Mouse (Mus musculus) MN1 (cell line): ENCODE data around the gene Ggnbp2.
A peak's percentile ranks its signal among the peaks of the same experiment; 100 is the strongest.
"Not testable (repeated sequence)": the region's sequence is repeated elsewhere in the genome, so short reads cannot be mapped to it uniquely, and the experiment has no call there.

Experiments used
- DNase-seq: peaks from one replicate; pipeline ENCODE4 v3.0.0-alpha.2; 2016; ENCODE audit warnings: low spot score

The Ggnbp2 gene

DNA sequence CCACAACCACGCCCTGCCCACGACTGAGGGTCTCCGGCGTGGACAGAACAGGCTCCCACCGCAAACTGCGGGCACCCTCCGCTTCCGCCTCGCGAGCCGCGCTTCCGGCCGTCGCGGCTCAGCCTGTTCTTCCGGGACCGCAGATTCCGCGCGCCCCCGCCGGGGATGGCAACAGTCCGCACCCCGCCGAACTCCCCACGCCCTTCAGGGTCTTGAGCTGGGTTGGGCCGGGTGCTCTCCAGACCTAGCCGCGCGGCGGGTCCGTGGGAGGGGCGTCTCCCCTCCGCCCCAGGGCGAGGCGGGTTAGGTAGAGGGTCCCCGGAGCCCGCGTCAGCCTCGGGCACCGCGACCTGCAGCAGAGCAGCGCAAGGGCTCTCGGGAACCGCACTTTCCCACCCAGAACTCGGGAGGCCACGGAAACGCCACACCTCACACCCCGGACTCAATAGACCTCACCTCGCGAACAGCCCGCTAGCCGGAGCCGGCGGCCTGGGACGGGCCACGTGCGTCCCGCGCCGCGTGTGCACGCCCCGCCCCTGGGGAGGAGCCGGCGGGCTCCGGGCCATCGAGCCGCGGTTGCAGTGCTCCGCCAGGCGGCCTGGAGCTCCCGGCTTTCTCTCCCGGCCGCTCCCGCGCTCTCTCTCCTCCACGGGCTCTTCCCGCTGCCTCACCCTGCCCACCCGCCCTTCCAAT is 9.3 kb upstream of the Ggnbp2 start, which contains the start of the genes Myo19 and Pigw:
Gene Myo19, plus strand, starts transcription at position 377 of the 693 bp plus-strand sequence.
Gene Pigw, minus strand, starts transcription at position 514 of the 693 bp plus-strand sequence.
- DNase-seq, result peak; percentile 90

DNA sequence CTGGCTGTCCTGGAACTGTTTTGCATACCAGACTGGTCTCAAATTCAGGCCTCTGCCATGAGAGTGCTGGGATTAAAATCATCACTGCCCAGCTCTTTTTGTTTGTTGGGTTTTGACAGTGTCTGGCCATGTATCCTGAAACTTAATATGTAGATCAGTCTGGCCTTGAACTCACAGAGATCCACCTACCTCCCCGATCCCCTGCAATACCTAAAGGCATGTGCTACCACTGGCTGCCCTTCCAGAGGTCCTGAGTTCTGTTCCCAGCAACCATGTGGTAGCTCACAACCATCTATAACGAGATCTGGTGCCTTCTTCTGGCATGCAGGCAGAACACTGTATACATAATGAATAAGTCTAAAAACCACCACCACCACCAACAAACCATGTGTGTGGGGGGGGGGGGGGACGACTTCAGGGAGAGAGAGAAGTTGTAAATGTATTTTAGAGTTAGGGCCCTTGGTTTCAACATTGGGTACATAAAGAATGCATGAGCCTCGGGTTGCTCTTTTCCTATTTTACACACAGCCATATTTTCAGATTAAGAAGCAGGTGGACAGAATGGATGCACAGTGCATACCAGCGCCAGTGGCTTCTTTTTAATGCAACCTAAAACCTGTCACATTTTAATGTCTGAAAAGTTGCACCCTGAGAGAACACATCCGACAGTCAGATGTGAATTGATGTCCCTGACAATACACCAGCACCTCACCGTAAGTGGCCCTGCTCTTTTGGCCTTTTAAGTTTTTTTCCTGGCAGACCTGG is 8.6 kb upstream of the Ggnbp2 start:
- DNase-seq, result peak; percentile 12

DNA sequence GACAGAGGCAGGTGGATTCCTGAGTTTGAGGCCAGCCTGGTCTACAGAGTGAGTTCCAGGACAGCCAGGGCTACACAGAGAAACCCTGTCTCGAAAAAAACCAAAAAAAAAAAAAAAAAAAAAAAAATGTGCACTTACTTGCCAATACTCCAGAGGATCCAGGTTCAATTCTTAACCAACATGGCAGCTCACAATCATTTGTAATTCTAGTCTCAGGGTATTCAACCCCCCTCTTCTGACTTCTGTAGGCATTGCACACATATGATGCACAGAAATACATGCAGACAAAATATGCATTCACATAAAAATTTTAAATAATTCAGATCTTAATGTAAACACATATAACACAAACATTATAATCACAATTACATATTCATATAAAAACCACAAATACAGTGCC is 5.4 kb upstream of the Ggnbp2 start:
- DNase-seq, result not testable (repeated sequence)

DNA sequence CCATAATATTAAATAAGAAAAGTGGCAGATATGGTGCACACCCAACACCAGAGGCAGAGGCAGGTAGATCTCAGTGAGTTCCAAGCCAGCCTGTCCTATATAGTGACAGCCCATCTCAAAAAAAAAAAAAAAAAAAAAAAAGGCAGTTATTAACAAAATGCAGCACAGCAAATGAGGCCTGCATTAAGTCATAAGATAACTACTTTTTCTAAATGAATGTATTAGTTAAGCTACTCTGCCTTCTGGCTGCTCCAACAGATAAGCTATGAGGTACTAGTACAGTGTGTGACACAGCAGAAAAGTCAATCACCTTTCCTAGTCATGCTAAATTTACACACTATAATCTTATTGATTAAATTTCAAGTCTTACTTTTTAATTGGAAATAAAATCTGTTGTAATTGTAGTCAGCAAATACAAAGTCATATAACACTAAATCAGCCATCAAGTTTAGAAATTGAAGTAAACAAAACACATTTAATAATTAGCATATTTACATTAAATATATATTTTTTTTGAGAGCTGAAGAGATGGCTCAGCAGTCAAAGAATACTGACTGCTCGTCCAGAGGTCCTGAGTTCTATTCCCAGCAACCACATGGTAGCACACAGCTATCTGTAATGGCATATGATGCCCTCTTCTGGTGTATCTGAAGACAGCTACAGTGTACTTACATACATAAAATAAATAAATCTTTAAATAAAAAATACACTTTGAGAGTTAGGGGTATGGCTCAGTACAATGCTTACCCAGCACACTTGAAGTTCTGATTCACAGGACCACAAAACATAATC is 2.6 kb upstream of the Ggnbp2 start:
- DNase-seq, result no peak

DNA sequence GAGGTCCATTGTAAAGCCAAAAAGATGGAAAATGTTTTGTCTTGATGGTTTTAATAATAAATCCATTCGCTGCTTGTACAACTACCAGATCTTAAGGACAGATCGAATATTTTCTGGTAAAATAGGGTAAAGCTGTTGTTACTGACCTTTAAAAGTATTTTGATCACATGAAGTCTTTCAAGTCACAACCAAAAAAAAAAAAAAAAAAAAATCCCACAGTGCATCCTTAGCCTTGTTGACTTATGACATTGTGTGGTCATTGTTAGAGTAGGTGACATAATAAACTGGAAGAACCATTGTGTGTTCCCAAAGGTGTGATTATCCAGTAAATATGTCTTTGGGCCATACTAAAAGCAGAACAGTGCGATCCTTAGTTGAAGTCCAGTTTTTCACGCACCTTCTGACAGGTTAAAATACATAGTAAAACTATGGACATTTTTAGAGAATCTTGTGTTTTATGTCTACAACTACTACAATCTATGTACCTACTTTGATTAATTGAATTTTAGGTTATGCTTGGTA is 992 bp upstream of the Ggnbp2 start:
- no peak for DNase-seq

DNA sequence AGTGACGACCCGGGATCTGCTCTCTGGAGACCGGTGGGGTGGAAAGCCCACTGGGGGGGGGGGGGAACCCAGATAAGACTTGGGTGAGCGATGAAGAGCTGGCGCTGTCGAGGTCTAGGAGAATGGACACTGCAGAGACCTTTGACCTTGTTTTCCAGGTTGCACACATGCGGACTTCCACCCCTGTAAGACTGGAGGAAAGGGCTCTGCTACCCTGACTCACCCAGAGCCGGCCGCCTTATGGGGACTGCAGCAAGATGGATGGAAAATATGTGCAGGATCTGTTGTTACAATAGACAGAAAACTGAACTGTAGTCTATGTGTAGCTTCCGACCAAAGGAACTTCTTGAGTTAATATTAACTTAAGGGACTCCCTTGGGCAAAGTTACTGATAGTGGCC is 429 bp upstream of the Ggnbp2 start:
- DNase-seq, result peak; percentile 60

DNA sequence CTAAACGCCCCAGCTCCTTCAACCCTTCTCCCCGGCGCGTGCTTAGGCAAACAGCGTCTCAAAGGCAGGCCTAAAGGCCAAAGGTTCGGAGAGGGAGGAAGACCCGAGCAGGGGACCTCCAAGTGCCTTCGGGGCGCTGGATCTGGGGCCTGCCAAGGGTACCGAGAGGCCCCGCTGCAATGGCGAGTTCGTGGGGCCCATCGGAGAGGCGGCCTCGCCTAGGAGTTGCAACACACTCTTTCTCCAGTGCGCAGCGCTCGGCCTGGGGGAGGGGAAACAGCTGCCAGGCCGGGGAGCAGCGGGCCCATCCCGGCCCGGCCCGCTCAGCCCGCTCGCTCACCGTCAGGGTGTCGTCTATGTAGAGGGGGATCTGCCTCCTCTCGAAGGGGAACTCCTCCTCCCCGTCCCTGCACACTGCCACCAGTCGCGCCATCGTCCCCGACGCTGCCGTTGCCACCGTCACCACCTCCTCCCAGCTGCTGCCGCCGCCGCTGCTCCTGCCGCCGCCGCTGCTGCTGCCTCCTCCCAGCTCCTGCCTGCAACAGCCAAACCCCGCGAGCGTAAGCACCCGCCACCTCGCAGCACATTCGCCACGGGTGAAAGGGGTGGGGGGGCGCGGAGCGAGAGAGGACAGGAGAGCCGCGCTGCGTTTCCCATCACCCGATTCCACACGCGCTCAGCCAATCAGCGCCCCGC is 932 bp downstream of the Ggnbp2 start:
- DNase-seq, result peak; percentile 96

DNA sequence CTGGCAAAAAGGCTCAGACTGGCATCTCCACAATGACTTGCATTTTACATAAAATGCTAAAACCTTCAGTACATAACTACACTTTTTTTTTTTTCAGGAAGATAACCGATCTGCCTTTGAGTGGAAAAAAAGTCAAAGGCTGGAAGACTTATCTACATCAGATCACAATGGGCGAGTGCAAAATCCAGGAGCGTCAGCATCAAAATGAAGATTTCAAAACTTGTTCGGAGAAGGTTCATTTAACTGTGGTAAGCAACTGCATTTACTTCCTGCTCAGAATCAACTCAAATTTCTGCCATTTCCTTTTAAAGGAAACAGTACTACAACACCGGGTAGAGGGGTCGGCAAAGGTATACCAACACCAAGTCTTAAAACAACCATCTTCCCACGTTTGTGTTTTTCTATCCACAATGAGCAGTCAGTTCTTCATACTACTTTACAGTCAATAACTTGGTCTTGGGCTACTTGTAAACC is 1.8 kb downstream of the Ggnbp2 start:
- DNase-seq, result no peak

DNA sequence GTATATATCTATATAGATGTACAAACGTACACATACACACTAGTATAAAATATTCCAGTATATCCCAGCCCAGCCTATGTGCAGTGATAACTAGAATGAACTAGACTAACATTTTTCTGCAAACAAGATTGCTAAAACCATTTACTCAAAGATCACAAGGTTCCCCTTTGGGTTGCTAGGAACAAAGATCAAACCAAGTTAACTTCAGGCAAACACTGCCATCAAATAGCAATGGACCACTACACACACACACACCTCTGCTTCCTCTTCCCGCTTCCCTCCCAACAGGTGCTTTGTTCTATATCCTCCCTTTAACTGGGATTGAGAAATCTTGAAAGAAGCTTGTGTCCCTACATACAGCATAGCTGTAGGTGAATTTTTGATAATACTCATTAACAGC is 3.0 kb downstream of the Ggnbp2 start:
- no peak for DNase-seq

DNA sequence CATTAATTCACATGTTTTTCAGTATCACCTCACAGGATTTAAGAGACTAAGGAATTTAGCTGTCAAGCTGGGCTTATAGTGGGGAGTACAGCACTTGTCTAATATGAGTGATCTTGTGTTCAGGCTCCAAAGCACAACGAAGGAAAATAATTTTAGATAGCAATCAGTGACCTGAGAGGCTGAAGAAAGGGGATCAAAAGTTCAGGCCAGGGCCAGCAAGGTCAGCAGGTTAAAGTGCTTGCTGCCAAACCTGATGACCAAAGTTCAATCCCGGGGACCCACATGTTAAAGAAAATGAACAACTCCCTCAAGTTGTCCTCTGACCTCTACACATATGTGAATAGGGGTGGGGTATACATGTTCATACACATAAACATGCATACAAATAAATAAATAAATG is 5.3 kb downstream of the Ggnbp2 start:
- no peak for DNase-seq

DNA sequence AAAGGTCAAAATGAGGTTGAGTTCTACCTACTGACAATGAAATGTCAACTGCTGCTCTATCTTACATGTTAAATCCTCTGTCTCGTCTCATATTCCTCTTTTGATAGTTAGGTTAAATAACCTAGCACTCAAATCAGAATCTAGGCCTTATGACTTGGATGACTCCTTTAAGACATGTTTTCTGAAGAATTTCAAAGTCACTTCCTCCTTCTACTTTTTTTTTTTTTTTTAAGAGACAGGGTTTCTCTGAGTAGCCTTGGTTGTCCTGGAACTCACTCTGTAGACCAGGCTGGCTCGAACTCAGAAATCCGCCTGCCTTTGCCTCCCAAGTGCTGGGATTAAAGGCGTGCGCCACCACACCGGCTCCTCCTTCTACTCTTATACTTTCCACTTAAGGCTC is 15.3 kb downstream of the Ggnbp2 start:
- DNase-seq, result no peak

DNA sequence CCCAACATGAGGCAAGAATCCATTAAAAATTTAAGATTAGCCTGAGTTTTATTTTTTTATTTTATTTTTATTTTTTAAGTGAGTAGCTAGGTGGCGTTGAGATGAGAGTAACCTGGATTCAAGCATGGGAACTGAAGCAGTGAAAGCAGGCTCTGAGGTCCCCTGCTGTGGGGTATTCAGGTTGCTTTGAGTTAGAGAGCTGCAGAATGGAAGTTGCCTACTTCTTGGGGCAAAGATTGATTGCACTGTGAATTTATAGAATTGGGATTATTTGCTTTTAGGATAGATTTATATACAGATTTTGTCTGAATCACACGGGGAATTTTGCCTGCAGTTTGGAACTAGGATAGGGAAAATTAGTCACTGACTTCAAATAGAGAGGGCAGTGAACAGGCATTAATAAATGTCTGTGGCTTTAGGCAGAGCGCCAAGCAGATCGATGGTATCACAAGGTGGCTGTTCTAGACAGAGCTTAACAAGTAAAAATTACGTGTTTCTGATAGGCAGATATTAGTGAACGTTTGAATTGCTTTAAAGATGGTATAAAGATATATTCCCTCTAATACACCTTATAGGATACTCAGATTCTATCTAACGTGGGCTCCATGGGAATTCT is 23.0 kb downstream of the Ggnbp2 start:
- DNase-seq, result peak; percentile 47

DNA sequence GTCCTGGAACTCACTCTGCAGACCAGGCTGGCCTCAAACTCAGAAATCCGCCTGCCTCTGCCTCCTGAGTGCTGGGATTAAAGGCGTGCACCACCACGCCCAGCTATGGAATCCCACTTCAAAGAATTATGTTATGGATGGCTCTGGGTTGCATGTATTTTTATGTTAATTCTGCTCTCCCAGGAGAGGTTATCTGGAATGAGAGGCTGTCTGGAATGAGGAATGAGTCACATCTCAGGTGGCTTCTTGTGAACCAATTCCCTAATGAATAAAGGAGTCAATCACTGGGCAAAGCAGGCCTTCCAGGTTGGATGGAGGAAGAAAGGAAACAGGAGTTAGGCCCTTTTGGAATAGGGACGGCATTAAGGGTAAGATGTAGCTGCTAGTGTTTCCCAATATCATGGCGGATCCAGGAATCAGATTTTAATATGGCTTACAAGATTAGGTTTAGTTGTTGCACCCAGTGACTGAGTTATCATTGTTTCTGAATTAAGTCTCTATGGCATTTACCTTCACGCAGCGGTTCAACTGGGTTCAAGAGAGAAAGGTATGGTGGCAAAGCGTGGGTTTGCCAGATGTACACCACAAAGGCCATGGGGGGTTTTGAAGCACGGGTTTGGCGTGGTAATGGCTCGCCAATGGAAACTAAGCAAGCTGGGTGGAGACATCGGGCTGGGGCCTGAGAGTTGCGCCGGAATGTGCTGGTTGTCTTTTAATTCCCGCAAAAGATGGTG is 23.7 kb downstream of the Ggnbp2 start:
- DNase-seq, result no peak

DNA sequence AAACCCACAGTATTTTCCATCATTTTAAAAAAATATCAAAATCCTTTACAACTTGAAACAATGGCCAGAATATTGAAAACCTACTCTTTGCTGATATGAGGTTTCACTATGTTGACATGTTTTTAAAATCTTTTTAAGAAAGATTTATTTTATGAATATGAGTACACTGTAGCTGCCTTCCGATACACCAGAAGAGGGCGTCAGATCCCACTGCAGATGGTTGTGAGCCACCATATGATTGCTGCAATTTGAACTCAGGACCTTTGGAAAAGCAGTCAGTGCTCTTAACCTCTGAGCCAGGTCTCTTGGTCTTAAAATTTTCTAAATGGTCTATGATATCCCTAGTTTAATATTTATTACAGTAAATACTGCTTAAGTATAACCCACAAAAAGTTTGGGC is 31.3 kb downstream of the Ggnbp2 start:
- DNase-seq, result no peak

DNA sequence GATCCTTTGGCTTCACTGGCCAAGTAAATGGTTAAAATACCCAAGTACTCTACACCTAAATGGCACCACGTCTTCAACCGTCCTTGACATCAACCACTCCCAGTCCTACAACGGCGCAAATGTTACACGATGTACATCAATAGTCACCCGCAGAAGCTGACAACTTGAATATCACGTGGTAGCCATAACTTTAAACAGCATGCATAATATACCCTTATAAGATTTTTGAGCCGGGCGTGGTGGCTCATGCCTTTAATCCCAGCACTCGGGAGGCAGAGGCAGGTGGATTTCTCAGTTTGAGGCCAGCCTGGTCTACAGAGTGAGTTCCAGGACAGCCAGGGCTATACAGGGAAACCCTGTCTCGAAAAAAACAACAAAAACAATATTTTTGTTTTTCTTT is 41.1 kb downstream of the Ggnbp2 start:
- DNase-seq, result not testable (repeated sequence)

DNA sequence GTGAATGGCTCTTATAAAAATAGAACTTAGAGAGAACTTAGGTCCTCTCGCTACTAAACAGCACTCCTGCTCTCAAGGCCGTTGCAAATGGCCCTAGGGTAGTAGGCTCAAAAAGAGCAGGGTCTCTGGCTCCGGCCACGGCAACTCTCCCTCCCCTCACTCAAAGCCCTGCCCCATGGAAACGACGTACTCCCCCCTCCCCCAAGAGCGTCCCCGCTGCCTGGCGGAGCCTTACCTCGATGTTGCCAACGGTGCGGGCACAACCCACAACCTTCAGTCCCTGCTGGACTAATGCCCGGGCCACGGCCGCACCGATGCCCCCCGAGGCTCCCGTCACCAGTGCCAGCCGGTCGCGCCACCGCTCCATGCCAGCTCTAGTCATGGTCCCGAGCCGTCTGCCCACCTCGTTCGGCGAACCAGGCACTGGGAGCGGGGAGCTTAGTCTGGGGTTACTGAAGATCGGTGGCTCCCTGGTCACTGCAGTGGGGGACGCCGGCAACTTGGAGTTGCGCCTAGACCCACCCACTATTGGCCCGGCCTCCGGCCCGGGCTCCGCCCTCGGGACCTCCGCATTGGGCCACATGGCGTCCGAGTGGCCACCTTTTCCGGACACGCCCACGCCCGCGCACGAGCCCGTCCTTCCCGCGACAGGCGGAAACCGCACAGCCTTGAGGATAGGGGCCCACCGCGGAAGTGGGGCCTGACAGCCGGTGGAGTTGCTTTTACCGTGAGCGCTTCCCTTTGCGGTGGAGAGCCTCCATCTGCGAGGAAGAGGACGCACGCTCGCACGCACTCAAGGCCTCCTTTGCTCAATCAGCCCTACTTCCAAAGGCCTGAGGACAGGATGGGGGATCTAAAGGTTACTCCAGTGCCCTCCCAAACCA is 41.9 kb downstream of the Ggnbp2 start, which contains the start of gene Dhrs11:
Gene Dhrs11, minus strand, starts transcription at position 479 of the 884 bp plus-strand sequence.
- DNase-seq, result peak; percentile 92

DNA sequence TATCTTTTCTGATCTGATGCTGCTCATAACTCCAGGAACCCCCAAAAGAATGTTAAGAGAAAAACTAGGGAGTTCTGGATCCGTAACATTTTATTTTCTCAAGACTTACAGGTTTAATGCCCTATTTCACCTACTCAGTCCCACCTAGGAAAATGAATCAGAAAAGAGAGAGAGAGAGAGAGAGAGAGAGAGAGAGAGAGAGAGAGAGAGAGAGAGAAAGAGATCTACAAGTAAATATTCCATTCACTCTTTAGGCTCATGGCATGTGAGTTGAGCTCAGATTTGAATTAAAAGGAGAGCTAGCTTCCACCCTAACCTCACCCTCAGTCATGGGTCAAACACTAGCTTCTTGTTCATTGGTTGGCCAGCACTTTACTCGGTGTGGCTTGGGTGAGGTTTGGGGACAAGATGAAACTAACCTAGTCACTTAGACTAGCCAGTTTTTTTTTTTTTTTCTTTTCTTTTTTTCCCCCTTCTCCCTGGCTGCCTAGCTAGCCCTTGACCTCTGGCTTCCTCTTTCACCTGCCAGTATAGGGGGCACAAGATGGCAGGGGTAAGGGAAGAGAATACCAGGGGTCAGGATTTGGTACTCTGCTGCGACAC is 42.6 kb downstream of the Ggnbp2 start:
- DNase-seq, result no peak

DNA sequence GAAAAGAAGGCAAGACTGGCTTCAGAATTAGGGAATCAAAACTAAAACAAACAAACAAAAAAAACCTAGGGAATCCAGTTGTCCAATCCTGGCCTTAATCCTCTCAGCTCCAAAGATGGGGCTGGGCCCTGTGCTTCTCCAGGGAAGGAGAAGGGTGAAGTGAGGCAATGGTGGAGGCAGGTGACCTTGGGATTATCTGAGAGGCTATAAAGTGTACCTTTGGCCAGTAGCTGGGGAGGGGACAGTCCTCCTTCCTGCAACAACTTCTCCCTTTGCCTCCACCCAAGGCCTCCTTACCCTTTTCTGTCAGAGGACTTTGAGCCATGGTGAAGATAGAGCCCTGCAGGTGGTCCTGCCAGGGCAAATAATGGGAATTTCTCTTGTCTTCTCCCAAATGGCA is 43.1 kb downstream of the Ggnbp2 start:
- no peak for DNase-seq

DNA sequence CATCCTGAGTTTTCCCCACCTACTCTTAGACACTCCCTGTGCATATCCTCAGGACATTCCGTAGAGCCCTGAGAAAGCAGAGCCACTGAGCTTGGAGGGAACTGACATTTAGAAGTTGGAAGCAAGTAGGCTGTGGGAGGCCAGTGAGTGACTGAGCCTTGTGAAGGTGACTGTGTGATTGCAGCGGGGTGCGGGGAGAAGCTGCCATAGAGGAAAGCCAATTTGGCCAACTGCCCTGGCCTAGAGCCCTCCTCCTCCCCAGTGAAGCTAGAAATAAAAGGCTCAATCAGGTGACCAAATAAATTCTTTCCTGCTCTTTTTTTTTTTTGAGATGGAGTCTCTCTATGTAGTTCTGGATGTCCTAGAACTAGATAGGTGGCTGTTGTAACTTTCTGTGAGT is 44.4 kb downstream of the Ggnbp2 start:
- no peak for DNase-seq
